Mouse (Mus musculus) T-cell, adult 2 months (primary cell): ENCODE measurements at regions not wholly inside any gene's neighbourhood (a gene's known extent, or its start where the extent isn't known, plus 50 kb on each side); places are given as distances from the start of the nearest gene placed in this dataset.

Experiments
- DNase-seq: peaks from one replicate; pipeline ENCODE4 v3.0.0; 2022; ENCODE audit warnings: low spot score

DNA sequence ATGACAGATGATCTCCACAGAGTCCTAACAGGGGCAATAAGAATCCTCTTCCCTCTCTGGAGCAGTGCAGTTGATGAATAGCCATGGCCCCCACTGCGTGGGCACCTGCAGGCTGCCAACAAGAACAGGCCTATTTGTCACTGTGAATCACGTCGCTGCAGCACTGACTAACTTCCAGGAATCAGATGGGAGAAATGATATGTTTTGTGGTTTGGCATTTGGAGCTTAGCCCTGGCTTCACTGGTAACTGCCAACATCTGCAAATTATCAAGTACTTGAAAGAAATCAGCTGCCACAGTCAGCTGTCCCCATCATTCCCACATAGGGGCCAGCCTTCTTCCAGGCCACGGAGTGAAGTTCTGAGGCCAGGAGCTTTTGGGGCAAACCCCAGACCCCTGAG, 142.8 kb downstream of the Ets2 start:
- no peak for DNase-seq

GRCm38 (mm10) chr16:95842766-95843165, 140.9 kb downstream of the Ets2 start:
- no peak for DNase-seq

GRCm38 (mm10) chr16:95839512-95840253, 137.8 kb downstream of the Ets2 start:
- DNase-seq: no peak

- no peak for DNase-seq
Measured at GRCm38 (mm10) chr16:95838886-95839430, 137.1 kb downstream of the Ets2 start.

DNA sequence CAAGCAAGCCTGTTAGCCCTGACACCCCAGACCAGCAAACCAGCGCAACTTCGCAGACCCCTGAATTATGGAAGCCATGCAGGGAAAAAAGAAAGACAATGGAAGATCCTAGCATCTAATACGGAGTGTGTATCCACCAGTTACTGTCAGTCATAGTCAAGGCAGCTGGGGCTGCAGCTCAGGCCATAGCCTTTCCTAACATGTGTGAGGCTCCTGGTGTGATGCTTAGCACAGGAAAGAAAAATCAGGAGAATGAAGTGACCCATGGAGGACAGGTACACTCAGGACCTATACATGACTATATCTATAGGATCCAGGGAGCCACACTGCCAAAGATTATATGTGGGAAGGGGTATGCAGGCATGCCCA, 136.6 kb downstream of the Ets2 start:
- DNase-seq: no peak

- no peak for DNase-seq
Measured at GRCm38 (mm10) chr16:95837723-95838477, 136.0 kb downstream of the Ets2 start.

DNA sequence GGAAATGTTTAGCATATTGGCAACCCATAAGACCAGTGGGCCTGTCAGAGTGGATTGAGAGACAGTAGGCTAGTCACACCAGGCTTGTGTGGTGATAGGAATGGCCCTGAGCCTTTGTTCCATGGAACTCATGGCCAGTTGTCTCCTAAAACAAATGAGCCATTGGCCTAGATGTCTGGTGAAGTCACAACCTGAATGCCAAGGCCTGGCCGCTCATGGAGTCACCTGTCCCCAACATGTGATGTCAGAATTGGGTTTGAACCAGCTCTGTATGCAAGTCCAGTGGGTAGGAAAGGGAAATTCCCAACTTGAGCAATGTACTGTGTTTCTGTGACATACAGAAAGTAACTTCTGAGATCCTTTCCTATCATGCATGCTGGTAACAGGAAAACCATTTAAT, 134.1 kb downstream of the Ets2 start:
- no peak for DNase-seq

DNA sequence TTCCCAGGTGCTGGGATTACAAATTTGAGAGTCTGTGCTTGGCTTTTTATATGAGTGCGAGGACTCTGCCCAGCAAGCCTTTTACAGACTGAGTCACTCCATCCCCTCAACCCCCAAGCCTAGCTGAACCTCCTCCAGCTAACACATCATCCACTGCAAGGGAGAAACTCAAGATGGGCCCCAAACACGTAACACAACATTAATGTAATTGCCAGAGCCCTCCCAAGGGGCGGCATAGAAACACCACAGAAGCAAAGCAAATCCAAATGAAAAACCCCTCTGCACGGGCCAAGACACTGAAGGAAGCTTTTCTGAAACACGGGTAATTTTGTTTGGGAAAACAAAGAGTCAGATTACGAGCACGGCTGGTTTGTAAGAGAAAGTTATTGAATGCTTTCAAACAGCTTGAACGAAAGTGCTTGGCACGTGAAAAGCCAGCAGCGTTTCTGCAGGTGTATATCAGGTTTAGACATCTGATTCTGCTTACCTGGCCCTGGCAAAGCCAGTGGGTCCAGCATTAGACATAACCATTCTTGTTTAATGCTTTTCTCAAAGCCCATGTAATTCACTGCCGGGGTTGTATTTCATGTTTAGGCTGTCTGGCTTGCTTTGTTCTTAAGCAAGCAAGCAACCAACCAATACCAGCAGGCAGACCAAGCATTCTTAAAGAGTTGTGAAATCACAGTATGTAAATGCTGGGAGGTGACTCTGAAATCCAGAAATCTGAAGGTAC, 132.8 kb downstream of the Ets2 start:
- DNase-seq: no peak

GRCm38 (mm10) chr16:95833455-95833854, 131.6 kb downstream of the Ets2 start:
- DNase-seq: no peak

GRCm38 (mm10) chr16:95832346-95832739, 130.5 kb downstream of the Ets2 start:
- no peak for DNase-seq

DNA sequence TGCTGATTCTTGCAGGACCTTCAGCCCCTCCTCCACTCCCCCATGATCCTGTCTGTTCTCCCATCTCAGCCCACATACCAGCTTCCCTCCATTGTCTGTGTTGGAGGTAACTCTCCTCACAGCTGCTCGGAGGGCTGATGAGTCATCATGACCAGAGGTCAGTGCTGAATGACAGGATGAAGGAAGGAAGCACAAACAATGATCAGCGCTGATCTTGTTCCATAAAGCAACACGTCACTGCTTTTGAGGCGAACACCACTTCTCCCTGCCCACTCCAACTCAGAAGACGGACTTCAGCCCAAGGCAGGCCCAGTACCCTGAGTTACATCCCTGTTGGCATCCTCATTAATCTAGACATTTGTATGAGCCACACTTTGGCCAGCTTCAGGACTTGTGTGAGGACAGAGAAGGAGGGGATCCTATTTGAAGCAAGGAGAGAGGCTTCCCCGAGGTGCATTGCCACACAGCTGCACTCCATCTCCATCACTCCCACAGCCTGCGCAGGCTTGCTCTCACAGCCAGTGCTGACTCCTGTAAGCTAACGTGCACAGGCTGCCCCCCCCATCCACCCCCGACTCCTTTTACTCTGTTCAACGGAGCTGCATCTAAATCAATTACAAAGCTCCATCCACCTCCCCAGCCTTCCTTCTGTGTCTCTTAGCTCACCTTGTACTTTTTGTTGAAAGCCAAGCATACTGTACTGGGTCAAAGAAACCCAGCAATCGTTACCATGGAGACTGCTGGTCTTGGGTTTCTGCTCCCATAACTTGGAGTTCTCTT, 129.9 kb downstream of the Ets2 start:
- no peak for DNase-seq

DNA sequence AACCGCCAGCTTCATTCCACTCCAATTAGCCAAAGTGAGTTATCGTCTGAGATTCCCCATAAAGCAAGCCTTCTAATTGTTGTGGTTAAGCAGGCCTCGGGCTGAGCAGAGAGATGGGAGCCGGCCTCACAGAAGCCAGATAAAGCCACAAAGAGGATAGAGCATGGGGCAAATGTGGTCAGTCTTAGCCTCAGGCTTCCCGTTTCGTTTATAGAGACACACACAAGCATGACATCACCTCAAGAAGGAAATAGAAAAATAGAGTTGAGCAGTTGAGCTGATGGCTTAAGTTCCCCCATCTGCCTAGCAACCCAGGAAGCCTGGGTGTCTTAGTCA, 125.5 kb downstream of the Ets2 start:
- DNase-seq: peak; percentile 76

GRCm38 (mm10) chr16:95826681-95827401, 125.0 kb downstream of the Ets2 start:
- DNase-seq: no peak

GRCm38 (mm10) chr16:95825723-95826122, 123.8 kb downstream of the Ets2 start:
- peak; percentile 18 for DNase-seq

GRCm38 (mm10) chr16:95824720-95825534, 123.1 kb downstream of the Ets2 start:
- no peak for DNase-seq

GRCm38 (mm10) chr16:95823803-95824202, 121.9 kb downstream of the Ets2 start:
- no peak for DNase-seq

DNA sequence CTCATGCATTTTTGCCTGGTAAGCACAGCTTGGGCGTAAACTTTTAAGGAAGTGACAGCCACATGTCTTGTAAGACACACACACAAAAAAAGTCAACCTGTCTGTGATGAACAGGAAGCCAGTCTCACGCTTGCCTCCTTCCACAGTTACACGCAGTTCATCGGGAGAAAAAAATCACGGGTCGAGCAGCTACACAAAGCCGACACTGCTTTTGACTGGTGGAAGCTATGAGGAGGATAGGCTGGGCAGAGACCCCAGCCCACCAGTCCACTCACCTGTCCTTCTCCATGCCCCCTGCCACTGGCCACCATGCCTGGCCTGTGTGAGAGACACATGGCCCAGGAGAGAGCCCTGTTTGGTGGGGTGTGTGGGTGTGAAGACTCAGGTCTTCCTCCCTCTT, 119.2 kb downstream of the Ets2 start:
- peak; percentile 62 for DNase-seq

DNA sequence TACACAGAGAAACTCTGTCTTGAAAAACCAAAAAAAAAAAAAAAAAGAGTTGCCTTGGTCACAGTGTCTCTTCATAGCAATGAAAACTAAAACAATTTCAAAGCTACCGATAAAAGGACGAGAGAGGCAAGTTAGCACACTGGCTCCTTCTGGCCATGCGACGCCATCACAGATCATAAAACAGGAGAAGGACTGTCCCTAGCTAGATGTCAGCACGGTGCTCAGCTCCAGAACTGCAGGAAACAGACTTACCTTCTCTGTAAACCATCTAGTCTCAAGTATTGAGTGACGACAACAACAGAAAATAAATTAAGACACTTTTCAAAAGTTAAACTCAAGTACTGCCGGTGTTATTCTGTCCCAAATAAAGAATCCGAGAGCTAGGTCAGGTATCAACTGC, 118.7 kb downstream of the Ets2 start:
- DNase-seq: peak; percentile 52

- DNase-seq: peak; percentile 60
Measured at GRCm38 (mm10) chr16:95820013-95820412, 118.1 kb downstream of the Ets2 start.

DNA sequence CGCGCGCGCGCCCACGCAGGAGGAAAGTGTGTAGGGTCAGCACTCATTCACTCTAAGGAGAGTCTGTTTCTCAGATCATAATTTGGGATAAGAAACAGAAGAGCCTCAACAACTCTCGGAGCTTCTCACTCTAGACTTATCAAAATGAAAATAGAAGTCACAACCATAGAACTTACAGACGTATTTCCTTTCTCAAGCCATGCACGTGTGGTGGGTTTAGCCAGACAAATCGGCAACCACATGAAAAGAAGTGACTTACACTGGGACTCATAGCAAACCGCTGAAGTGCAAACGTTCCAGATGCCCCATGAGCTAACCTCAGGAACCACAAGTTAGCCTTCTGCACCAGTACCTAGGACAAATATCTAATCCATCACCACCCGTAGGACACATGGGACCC, 114.1 kb downstream of the Ets2 start:
- peak; percentile 75 for DNase-seq
